Mouse (Mus musculus) erythroblast, embryonic 14.5 days (primary cell): ENCODE measurements around the gene Mrpl51.

ENCODE experiments used
- GATA1 ChIP-seq: IDR thresholded peaks from 2 replicates; pipeline ENCODE4 v1.6.1; 2012; ENCODE audit warnings: low read length, inconsistent platforms, mixed read lengths
- TAL1 ChIP-seq: IDR thresholded peaks from 3 replicates; pipeline ENCODE4 v1.6.1; 2012; ENCODE audit warnings: low read length, inconsistent platforms, mixed read lengths

- no peak for TF ChIP-seq TAL1
- TF ChIP-seq GATA1, result no peak
Measured at GRCm38 (mm10) chr6:125232045-125232437, 40.4 kb downstream of the Mrpl51 start.
